Mouse (Mus musculus) heart, embryonic 16.5 days (tissue): ENCODE results near the gene Cd46. TPM values are rescaled to one million over a fixed set of nuclear protein-coding genes. Genes with fewer than 3 reads are reported as not detected.

Experiments used
- ATAC-seq: fragments of 200-750 bp; cut with Nextera tagmentation; replicated peaks from 2 replicates; pipeline ENCODE4 v1.8.0; 2017; ENCODE audit warnings: moderate number of reproducible peaks; ENCODE audit not compliant: insufficient read depth, low FRiP score; ENCODE audit errors: extremely low read depth
- H3K27ac ChIP-seq: fragments of 300-500 bp; sonication (generic); 2 replicates; pipeline ENCODE4 v1.5.1; 2014; ENCODE audit warnings: mild to moderate bottlenecking, low read length, control low read depth, moderate library complexity
- H3K27me3 ChIP-seq: fragments of 300-500 bp; sonication (generic); 2 replicates; pipeline ENCODE4 v1.6.1; 2014; ENCODE audit warnings: low read length, mixed read lengths; ENCODE audit not compliant: control insufficient read depth, insufficient read depth
- H3K36me3 ChIP-seq: fragments of 300-500 bp; sonication (generic); 2 replicates; pipeline ENCODE4 v1.6.1; 2014; ENCODE audit not compliant: control insufficient read depth, insufficient read depth
- H3K4me1 ChIP-seq: fragments of 300-500 bp; sonication (generic); 2 replicates; pipeline ENCODE4 v1.6.1; 2014; ENCODE audit warnings: low read length, mixed read lengths; ENCODE audit not compliant: control insufficient read depth, insufficient read depth
- H3K4me2 ChIP-seq: fragments of 300-500 bp; sonication (generic); 2 replicates; pipeline ENCODE4 v1.6.1; 2014; ENCODE audit warnings: low read depth, mild to moderate bottlenecking, control low read depth, low read length
- H3K4me3 ChIP-seq: fragments of 300-500 bp; sonication (generic); 2 replicates; pipeline ENCODE4 v1.5.1; 2014; ENCODE audit warnings: mild to moderate bottlenecking, control low read depth, low read length
- H3K9ac ChIP-seq: fragments of 300-500 bp; sonication (generic); 2 replicates; pipeline ENCODE4 v1.6.1; 2014; ENCODE audit warnings: low read length, control low read depth
- H3K9me3 ChIP-seq: fragments of 300-500 bp; sonication (generic); replicated peaks from 2 replicates; pipeline ENCODE4 v1.6.1; 2016; ENCODE audit warnings: low read length; ENCODE audit not compliant: control insufficient read depth
- WGBS: fragments of 180-500 bp; shearing (Covaris S2); extraction: QIAGEN DNeasy Blood & Tissue Kit; methylation state at CpG from one replicate; pipeline ENCODE4 v1.1.7; 2014; 5-methylcytosine and 5-hydroxymethylcytosine counted together
- polyA plus RNA-seq: library from polyadenylated mRNA; unstranded; fragments of >200 nt; fragmentation: Nextera tagmentation; extraction: Ambion mirVana; gene quantifications from 2 replicates; pipeline ENCODE4 v1.2.1, GENCODE M21; 2015

The Cd46 gene
- polyA plus RNA-seq, 1 experiment from 2014 or later, result 1.0 TPM

DNA sequence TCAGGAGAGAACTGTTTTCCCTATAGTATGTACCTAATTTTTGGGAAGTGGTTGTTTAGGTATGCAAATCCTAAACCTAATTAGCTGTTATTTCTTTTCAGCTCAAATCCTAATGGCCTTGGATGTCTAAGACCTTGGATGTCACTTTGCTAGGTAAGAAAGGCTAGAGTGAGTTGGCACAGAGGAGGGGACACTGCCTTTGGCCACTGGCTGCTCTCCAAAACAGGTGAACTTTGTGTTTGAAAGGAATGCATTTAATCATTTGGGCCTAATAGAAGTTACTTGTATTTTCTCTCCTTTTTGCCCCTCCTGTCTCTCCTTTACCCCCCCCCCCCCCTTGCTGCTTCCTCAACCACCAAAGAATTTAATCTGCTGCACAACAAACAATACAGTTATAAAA is 60.3 kb downstream of the Cd46 start:
- Histone ChIP-seq H3K4me1 (no peaks in the 10 kb centered on the region), H3K36me3 (no peaks in the 10 kb centered on the region), H3K9ac (no peak overlapping the region), H3K4me2 (no peak overlapping the region), H3K9me3 (no peaks in the 10 kb centered on the region), H3K27ac (no peak overlapping the region), H3K27me3 (no peaks in the 10 kb centered on the region), H3K4me3 (no peak overlapping the region)
- ATAC-seq, result no peak

DNA sequence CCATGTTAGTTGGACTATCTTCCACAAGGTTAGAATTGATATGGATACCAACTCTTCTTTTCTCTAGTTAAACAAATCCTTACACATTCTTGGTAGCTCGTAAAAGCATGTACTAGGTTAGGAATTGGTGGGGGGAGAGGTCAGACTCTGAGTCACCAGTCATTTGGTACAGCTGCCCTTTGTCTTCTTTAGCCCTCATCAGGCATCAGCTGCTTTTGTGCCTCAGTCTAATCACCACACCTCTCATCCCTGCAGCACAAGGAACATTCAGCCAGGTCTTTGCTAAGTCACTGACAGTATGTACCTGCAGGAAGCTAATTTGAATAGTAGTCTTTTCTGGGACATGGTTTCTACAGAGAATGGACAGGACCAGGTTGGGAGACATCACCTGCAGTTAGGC is 64.5 kb downstream of the Cd46 start:
- no peaks in the 10 kb centered on the region for H3K27me3 ChIP-seq
- H3K36me3 ChIP-seq, result peaks cover 2% of the 10 kb centered on the region; the same call in 1 of the 2 replicates
- WGBS, result 42% methylated on average over 1 of the region's 1 CpGs
- no peak overlapping the region for H3K4me2 ChIP-seq
- no peak for ATAC-seq
- H3K4me1 ChIP-seq, result no peaks in the 10 kb centered on the region
- H3K9me3 ChIP-seq, result no peaks in the 10 kb centered on the region
- no peak overlapping the region for H3K27ac ChIP-seq
- H3K4me3 ChIP-seq, result no peak overlapping the region
- H3K9ac ChIP-seq, result no peak overlapping the region

GRCm38 (mm10) chr1:195023848-195024247 is 68.2 kb downstream of the Cd46 start:
- no peaks in the 10 kb centered on the region for H3K27me3 ChIP-seq
- WGBS, result 86% methylated on average over 1 of the region's 1 CpGs
- no peaks in the 10 kb centered on the region for H3K4me1 ChIP-seq
- peaks cover 2% of the 10 kb centered on the region; the same call in 1 of the 2 replicates for H3K36me3 ChIP-seq
- no peak overlapping the region for H3K27ac ChIP-seq
- H3K9me3 ChIP-seq, result no peaks in the 10 kb centered on the region
- no peak overlapping the region for H3K4me3 ChIP-seq
- ATAC-seq, result no peak
- H3K4me2 ChIP-seq, result no peak overlapping the region
- H3K9ac ChIP-seq, result no peak overlapping the region

- H3K9ac ChIP-seq, result no peak overlapping the region
- no peaks in the 10 kb centered on the region for H3K27me3 ChIP-seq
- no peaks in the 10 kb centered on the region for H3K4me1 ChIP-seq
- peaks cover 2% of the 10 kb centered on the region; the same call in 1 of the 2 replicates for H3K36me3 ChIP-seq
- H3K4me3 ChIP-seq, result no peak overlapping the region
- H3K4me2 ChIP-seq, result no peak overlapping the region
- 60% methylated on average over 2 of the region's 2 CpGs for WGBS
- H3K9me3 ChIP-seq, result no peaks in the 10 kb centered on the region
- no peak for ATAC-seq
- no peak overlapping the region for H3K27ac ChIP-seq
Observed at GRCm38 (mm10) chr1:195021831-195022230, 70.2 kb downstream of the Cd46 start.

DNA sequence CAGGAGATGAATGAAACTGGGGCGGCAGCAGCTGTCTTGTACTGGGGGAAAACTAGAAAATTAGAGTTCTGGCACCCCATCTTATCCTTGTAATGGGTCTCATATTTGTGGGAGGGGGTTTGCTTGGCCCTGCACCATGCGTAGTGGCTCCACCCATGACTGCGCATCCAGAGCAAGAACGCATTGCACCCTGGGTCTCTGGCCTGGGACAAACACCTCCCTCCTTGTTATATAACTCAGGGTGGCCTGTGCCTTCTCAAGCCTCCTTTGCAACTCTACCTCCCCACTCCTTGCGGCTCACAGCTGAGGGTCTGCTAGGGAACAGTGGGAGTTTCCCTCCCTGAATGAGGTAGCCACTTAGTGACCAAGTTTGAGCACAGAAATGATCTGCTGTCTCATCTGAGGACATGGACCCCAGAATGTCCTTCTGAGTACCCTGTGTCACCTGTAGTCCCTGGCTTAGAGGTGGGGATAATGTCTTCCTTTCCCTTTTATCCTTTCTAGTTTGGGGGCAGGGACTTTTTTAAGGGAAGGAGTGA is 72.9 kb downstream of the Cd46 start:
- WGBS, result 98% methylated on average over 5 of the region's 5 CpGs
- no peaks in the 10 kb centered on the region for H3K36me3 ChIP-seq
- H3K9me3 ChIP-seq, result no peaks in the 10 kb centered on the region
- H3K27ac ChIP-seq, result no peak overlapping the region
- no peak overlapping the region for H3K4me2 ChIP-seq
- no peak overlapping the region for H3K4me3 ChIP-seq
- H3K4me1 ChIP-seq, result no peaks in the 10 kb centered on the region
- ATAC-seq, result no peak
- H3K9ac ChIP-seq, result no peak overlapping the region
- H3K27me3 ChIP-seq, result no peaks in the 10 kb centered on the region

DNA sequence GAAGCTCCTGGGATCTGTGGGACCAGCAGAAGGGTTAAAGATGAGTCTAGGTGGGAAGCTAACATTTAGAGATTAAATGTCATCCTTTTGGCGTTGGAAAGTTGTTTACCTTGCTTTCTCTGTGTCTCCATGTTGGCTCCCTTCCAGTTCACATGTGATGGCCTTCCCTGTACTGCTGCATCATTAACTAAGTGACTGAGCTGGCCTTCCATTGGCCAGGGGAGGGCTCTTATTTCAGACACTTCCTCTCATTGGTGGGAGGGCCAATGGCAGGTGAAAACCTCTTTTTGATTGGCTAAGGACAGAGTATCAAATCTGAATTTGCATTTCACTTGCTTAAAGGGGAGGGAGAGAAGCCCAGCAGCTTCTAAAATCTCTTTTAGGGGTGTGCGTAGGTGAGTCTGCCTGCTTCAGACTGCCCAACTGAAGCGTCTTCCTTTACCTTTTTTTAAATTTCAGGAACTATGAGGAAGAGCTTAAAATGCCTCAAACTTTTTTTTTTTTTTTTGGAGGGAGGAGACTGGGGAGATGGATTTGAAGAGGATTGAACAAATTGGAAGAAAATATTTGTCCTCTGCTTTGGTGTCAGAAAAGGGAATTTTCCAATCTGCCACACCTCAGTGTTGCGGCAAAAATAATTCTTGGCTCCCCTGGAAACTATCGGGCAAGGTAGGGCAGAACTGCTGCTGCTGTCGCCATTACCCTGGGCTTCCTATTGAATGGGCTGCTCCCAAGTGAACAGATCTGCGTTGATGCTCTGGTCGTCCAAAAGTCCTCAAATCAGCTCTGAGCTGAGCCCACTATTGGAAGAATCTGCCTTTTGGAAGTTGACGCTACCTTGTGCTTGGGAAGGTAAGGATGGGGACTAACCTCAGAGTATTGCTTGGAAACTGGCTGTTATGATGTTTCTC is 73.7 kb downstream of the Cd46 start:
- Histone ChIP-seq H3K36me3 (no peaks in the 10 kb centered on the region), H3K27me3 (no peaks in the 10 kb centered on the region), H3K9me3 (no peaks in the 10 kb centered on the region), H3K4me1 (no peaks in the 10 kb centered on the region), H3K4me3 (no peak overlapping the region), H3K4me2 (no peak overlapping the region), H3K9ac (no peak overlapping the region), H3K27ac (no peak overlapping the region)
- WGBS, result 88% methylated on average over 9 of the region's 9 CpGs
- ATAC-seq, result no peak; the same call in 1 of the 2 replicates

DNA sequence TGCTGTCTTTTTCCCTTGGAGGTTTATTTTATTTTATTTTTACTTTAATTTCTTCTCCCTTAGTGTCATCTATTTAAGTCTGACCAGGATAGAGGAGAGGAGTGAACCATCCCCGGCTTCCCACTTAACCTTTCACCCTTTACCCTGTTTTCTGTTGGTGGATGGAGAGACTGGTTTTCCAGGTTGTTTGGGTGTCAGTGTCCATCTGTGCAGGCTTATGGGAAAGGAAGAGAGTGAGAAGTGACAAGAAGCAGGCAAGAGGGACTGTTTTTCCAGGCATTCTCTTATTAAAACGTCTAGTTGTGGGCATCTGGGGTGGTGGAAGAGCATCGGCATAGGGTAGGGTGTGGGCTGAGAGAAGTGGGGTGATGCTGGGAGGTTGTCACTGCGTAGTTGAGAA is 74.4 kb downstream of the Cd46 start:
- Histone ChIP-seq H3K4me1 (no peaks in the 10 kb centered on the region), H3K4me3 (no peak overlapping the region), H3K27ac (no peak overlapping the region), H3K9ac (no peak overlapping the region), H3K36me3 (no peaks in the 10 kb centered on the region), H3K9me3 (no peaks in the 10 kb centered on the region), H3K27me3 (no peaks in the 10 kb centered on the region), H3K4me2 (peak overlapping the region; percentile 68; the same call in 1 of the 2 replicates)
- 60% methylated on average over 4 of the region's 4 CpGs for WGBS
- ATAC-seq, result no peak

DNA sequence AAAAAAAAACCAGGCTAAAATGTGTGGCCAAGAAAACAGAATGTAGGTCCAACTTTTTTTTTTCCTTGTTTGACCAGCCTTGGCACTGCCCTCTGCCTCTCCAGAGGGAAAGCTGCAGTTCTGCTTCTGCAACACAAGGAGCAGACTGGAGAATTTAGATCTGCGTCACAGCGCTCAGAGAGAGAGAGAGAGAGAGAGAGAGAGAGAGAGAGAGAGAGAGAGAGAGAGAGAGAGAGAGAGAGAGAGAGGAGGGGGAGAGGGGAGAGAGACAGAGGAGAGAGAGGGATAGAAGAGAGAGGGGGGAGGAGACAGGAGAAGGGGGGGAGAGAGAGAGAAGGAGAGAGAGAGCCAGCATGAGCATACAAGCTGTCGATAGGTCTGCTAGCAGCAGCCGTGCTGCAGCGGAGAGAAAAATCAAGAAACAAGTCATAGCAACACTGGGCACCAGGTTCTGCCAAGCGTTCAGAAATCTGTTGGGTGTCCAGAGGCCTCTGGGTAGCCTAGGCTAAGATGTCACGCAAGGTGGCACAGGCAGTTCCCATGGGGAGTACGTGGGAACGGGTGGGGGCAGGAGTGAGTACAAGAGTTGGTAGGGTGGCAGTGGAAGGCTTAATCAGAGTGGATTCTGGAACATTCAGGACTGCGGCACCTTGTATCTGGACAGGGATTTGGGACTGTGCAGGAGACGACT is 75.1 kb downstream of the Cd46 start:
- Histone ChIP-seq H3K4me2 (peak overlapping the region; percentile 68), H3K27ac (no peak overlapping the region), H3K9me3 (no peaks in the 10 kb centered on the region), H3K27me3 (no peaks in the 10 kb centered on the region), H3K9ac (peak overlapping the region; percentile 61; the same call in 1 of the 2 replicates), H3K36me3 (no peaks in the 10 kb centered on the region), H3K4me1 (no peaks in the 10 kb centered on the region), H3K4me3 (peak overlapping the region; percentile 44)
- WGBS, result 48% methylated on average over 11 of the region's 11 CpGs
- ATAC-seq, result peak; percentile 77

DNA sequence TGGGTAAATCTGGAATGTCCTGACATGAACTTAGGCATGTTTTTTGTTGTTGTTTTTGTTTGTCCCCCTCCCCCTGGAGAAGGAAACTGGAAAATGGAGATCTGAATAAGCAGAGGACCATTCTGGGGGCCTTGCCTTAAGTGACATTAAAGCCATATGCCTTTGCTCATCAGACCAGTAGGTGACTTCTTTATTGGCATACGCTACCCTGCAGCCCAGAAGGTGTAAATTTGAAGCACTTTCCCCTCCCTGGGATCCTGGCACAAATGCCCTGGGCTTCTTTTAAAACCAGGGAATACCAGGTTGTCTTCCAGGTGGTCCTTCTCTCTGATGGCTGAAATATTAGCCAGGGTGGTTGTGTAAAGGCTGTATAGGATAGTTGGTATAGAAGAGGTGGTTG is 76.8 kb downstream of the Cd46 start:
- Histone ChIP-seq H3K4me3 (no peak overlapping the region), H3K36me3 (no peaks in the 10 kb centered on the region), H3K4me2 (no peak overlapping the region), H3K27me3 (no peaks in the 10 kb centered on the region), H3K27ac (no peak overlapping the region), H3K9me3 (no peaks in the 10 kb centered on the region), H3K9ac (no peak overlapping the region), H3K4me1 (no peaks in the 10 kb centered on the region)
- ATAC-seq, result no peak
- 94% methylated on average over 1 of the region's 1 CpGs for WGBS
